Mouse (Mus musculus) gastrocnemius, adult 2 months (tissue): Measurements from ENCODE around the gene Msh4. TPM values are rescaled to one million over a fixed set of nuclear protein-coding genes. Genes with fewer than 3 reads are reported as not detected.
"Not testable (repeated sequence)": the region's sequence is repeated elsewhere in the genome, so short reads cannot be mapped to it uniquely, and the experiment has no call there.

Experiments
- DNase-seq: peaks from one replicate; pipeline ENCODE4 v3.0.0; 2022
- H3K27ac ChIP-seq: fragments of 200-600 bp; 2 replicates; pipeline ENCODE4 v1.8.1; 2022; ENCODE audit warnings: mild to moderate bottlenecking
- H3K4me3 ChIP-seq: fragments of 200-600 bp; 2 replicates; pipeline ENCODE4 v1.8.1; 2022; ENCODE audit warnings: mild to moderate bottlenecking, moderate library complexity
- CTCF ChIP-seq: fragments of 200-600 bp; IDR thresholded peaks from 2 replicates; pipeline ENCODE4 v1.8.1; 2022; ENCODE audit warnings: antibody characterized with exemption, mild to moderate bottlenecking, moderate library complexity
- intact Hi-C: fragments of 180-260 bp; cut with DNase I; formaldehyde crosslinking; loops from one replicate; pipeline ENCODE4 v1.15.1; 2025
- total RNA-seq, 2 experiments: library from RNA; stranded (reverse); gene quantifications; 2 replicates each; pipeline ENCODE4 v1.2.3; 2021

The Msh4 gene
- total RNA-seq, 2 experiments from 2014 or later, result 0.10 TPM; not detected in 1

DNA sequence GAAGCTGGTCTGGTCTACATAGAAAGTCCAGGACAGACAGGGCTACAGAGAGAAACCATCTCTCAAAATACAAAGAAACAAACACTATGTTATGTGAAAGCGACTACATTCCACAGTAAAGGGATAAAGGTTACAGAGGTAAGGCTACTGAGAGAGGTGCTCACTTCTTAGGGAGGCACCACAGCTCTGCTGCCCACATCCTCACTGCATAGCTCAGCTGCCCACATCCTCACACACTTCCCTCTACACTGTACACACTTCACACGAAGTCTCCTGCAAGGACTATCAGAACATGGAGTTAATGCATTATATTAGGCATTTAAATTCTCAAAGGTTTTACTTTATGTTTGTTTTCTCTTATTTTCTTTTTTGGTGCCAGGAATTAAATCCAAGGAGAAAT lies 42.1 kb downstream of the Msh4 start:
- intact Hi-C loops, result no loop called here
- Histone ChIP-seq H3K27ac (no peak overlapping the region), H3K4me3 (no peak overlapping the region)
- no peak for TF ChIP-seq CTCF
- DNase-seq, result no peak

DNA sequence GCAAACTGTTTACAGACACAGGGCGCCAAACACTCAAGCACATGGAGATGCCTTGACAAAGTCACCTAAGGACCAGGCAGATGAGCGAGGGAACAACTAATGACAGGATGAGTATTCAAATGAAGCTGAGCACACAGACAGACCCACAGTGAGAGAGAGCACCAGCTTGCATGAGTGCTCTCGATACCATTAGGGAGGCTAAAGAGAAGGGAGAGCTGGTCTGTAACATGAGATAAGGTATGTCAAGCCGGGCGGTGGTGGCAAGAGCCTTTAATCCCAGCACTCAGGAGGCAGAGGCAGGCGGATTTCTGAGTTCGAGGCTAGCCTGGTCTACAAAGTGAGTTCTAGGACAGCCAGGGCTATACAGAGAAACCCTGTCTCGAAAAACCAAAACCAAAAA lies 45.5 kb downstream of the Msh4 start:
- H3K4me3 ChIP-seq, intact Hi-C loops, DNase-seq, H3K27ac ChIP-seq: not testable (repeated sequence)

DNA sequence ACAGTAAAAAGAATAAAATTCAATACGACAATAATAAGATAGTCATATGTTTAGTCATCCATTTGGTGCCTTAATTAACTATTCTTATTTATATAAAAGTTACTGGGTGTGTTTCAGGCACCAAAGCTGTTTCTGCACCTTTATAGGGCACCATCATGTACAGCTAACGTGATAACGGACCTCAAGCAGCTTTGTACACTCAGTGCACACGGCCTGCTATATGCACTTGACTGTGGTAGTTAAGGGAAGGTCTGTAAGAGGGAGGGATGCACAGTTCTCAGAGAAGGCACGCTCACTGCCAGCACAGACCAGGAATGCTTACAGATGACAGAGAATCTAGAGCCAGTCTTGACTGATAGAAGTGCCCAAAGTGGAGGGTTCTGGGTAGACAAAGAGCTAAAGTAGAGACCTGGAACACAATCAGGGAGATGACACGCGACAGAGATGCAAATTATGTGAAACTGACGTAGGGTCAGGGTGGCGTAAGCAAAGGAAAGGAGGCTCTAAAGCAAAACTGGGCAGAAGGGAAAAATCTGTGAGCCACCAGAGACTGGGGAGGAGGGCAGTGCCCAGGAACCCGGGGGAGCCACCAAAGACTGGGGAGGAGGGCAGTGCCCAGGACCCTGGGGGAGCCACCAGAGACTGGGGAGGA lies 47.5 kb downstream of the Msh4 start:
- no peak for TF ChIP-seq CTCF

DNA sequence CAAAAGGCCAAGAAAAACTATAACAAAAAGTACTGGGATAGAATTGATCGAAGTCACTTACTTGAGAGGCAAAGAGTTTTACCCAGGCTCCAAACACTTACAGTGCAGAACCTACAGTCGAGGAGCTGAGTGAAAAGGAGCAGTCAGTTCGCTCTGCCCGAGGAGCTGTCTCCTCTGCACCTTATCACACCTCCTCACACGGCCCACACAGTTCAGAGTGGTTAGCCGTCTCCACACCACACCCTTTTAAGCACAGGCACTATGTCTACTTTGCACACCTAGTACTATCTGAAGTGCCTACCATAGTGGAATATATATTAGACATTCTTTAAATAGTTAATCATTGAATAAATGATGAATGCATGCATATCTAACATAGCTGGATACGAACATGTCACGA lies 53.7 kb downstream of the Msh4 start:
- TF ChIP-seq CTCF, result no peak
- no peak overlapping the region for H3K27ac ChIP-seq
- no peak overlapping the region for H3K4me3 ChIP-seq
- DNase-seq, result no peak
- intact Hi-C loops, result no loop called here

More for the DNA sequence above, 47.5 kb downstream of the Msh4 start:
- DNase-seq, result no peak
- Histone ChIP-seq H3K27ac (no peak overlapping the region), H3K4me3 (no peak overlapping the region)
- intact Hi-C loops, result no loop called here

DNA sequence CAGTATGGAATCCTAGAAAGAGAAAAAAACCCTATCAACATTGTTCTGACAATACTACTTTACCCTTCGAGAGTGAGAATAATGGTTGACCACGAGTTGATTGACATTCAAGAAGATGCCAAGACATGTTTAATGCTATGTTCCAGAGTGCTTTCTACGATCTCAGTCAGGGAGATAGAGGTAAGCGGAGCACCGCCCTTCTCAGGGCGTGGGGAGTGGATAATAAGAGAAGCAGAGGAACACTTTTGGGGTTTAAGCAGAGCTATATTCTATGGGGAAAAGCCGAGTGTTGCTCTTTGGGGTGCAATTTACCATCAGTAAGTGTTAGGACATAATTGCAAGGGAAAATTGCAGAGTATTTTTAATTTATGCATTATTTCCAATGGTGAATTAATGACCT lies 55.2 kb downstream of the Msh4 start:
- intact Hi-C loops, result no loop called here
- H3K27ac ChIP-seq, result no peak overlapping the region
- no peak for TF ChIP-seq CTCF

DNA sequence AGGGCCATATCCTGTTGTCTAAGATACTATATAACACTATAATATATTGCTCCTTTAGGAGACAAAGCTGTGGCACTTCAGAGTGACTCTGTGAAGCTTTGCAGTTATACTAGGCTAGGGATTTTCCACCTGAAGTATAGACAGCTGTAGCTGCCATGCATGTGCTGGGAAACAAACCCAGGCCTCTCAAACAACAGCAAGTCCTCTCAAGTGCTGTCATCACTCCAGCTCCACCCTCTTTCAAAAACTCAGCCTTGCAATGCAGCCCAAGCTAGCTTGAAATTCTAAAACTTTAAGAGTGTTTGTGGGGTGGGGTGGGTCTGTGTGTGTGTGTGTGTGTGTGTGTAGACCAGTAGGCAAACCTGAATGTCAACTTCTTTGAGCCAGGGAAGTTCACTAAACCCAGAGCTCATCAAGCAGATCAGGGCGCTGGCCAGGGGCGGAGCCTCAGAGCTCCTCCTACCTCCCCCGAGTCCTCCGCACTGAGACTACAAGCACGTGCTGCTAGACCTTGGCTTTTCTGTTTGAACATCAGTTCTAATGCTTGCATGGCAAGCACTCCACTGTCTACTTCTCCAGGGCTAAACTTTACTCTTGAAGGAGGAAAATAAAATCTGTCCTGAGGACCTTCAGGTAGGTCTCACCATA lies 56.4 kb downstream of the Msh4 start:
- intact Hi-C loops, result no loop called here
- TF ChIP-seq CTCF, result no peak
- no peak for DNase-seq

More for the DNA sequence above, 55.2 kb downstream of the Msh4 start:
- H3K4me3 ChIP-seq, result no peak overlapping the region
- no peak for DNase-seq

DNA sequence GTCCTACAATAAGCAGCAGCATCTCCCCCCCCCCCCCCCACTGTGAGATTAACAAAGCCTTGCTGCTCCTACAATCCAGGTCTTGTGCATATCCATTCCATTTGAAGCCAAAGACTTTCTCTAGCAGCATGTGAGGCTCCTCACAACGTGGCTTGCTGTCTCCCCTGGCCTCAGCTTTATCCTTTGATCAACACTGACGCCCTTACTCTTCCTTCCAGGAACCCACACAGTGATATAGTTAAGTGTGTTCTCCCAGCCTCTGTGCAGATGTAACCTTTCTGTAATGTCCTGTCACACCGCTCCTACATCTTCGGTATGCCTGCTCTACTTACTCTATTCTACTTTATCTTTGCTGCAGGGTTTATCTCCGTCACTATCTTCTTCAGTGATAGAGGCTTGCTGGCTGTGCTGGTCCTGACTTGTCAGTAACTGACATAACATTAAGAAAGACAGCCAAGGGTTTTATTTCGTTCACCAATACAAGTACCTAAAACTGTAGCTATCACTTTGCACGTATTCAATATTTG lies 58.7 kb downstream of the Msh4 start:
- intact Hi-C loops, result no loop called here
- no peak for TF ChIP-seq CTCF
- H3K4me3 ChIP-seq, result no peak overlapping the region
- no peak overlapping the region for H3K27ac ChIP-seq
- DNase-seq, result no peak

More for the DNA sequence above, 56.4 kb downstream of the Msh4 start:
- H3K27ac ChIP-seq, result no peak overlapping the region
- H3K4me3 ChIP-seq, result no peak overlapping the region

DNA sequence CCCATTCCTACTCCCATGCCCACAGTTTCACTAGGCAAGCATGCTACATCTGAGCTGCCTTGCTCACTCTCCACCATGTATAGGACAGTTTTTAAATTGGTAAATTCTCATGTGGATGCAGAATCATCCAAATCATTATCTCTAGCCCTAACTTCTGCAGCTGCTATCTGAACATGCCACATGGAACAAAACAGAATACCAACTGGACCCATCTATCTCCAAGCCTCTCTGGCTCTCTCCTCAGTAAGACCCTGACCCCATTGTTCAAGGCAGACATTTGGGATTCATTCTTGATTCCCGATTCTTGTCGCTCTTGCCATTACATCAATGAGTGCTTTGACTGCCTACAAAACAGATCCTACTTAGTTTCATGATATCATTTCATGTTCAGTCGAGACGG lies 59.8 kb downstream of the Msh4 start:
- Histone ChIP-seq H3K27ac (no peak overlapping the region), H3K4me3 (no peak overlapping the region)
- intact Hi-C loops, result no loop called here
- no peak for TF ChIP-seq CTCF
- DNase-seq, result no peak

DNA sequence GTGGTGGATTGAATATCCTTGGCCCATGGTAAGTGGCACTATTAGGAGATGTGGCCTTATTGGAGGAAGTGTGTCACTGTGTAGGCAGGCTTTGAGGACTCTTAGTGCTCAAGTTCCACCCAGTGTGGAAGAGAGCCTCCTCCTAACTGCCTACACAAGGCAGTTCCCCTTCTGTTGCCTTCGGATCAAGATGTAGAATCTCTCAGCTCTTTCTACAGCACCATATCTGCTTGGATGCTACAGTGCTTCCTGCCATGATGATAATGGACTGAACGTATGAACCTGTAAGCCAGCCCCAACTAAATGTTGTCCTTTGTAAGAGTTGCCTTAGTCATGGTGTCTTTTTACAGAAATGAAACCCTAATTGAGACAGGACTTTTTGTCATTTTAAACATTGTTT lies 60.4 kb downstream of the Msh4 start:
- Histone ChIP-seq H3K27ac (no peak overlapping the region), H3K4me3 (no peak overlapping the region)
- no peak for DNase-seq
- TF ChIP-seq CTCF, result no peak
- intact Hi-C loops, result no loop called here

DNA sequence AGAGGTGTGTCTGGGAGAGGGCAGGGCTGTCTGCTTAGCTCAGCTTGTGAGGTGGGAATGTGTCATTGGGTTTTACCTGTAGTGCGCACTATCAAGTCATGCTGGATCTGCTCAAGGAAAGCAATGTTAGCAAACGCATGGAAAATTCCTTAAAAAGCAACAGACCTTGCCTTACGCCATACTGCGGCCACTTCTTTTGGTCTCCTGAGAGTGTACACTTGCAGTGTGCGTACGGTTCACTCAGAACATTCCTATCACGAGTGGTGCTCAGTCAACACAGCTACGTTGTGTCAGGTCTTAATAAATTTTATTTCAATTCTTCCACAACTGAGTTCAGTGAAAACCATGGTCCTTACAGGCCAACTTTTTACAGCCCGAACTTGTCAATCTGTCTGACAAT lies 61.2 kb downstream of the Msh4 start:
- no peak for TF ChIP-seq CTCF
- intact Hi-C loops, result no loop called here
- Histone ChIP-seq H3K27ac (no peak overlapping the region), H3K4me3 (no peak overlapping the region)
- DNase-seq, result no peak

DNA sequence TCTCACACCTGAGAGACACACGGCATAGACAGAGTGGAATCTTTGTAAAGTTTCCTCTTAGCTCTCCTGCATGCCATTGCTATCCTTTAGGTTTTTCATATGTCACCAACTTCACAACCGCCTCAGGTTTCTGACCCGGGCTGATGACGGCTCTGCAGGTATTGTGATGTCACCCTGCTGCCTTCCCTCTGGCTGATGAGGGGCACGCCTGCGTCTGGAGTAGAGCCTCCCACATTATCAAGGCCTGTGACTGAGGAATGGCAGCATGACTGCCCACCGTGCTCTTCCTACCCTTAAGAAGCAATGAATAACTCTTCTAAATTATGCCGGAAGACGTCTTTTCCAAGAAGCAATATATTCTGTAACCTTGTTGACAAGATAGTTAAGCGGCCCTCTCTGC lies 61.9 kb downstream of the Msh4 start, which contains the start of gene Asb17:
TSS of gene Asb17 (plus strand) at position 180 of the 400 bp plus-strand sequence.
- H3K27ac ChIP-seq, result no peak within 1 kb of the TSS
- no peak within 1 kb of the TSS for H3K4me3 ChIP-seq
- DNase-seq, result no peak
- intact Hi-C loops, result no loop called here
- TF ChIP-seq CTCF, result no peak

DNA sequence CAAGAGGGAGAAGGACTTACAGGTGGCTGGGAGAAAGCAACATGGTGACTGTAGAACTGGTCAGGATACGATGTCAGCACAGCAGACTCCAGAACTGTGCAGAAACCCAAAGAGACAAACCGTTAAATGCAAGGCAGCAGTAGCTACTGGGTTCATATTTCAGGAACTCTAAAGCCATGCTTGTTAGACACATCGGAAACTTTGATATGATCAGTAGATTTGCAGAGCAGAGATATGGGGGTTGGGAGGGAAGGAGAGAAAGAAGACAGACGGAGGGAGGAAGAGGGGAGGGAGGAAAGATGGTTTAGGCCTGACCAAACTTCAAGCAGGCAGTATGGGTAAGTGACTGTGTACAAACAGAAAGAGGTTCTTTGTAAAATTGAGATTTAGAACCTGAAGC lies 68.3 kb downstream of the Msh4 start:
- no peak for DNase-seq
- intact Hi-C loops, result no loop called here
- no peak for TF ChIP-seq CTCF
- Histone ChIP-seq H3K4me3 (no peak overlapping the region), H3K27ac (no peak overlapping the region)

DNA sequence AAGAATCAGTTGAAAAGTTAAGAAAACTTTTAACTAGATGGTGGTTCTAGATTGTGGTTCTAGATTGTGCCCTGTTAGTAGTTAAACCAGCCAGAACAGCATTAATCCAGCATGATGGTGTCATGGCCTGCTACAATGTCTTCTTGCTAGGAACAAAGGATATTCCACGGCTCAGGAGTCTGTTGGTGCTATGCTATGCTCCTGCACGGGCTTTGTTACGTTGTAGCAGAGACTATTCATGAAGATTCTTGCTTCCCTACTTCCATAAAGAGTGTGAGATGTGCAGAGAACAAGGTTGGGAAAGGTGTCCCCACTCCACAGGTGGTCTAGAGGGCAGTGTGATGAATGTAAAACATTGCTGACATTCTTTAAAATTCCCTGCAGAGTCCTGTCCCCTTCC lies 69.6 kb downstream of the Msh4 start:
- Histone ChIP-seq H3K4me3 (no peak overlapping the region), H3K27ac (no peak overlapping the region)
- DNase-seq, result no peak
- TF ChIP-seq CTCF, result no peak
- intact Hi-C loops, result no loop called here
